In genomic region chr7:100283298-100283697, GRCm38 (mm10) we compare ENCODE assay signal across 28 mouse cellular contexts. TPM values are rescaled to one million over a fixed set of nuclear protein-coding genes. Genes with fewer than 3 reads are reported as not detected.
DNase-seq lines count a peak whose midpoint lies in the region; ATAC-seq and TF ChIP-seq lines count a peak whose summit lies in the region.
"Had no signal": no experiment of that assay in that cellular context is flagged by ENCODE, and none has a peak within 500 bp of the region (broad histone marks: within the 10 kb centered on the region; RNA-seq: fewer than 3 reads in every experiment).

No protein-coding gene starts in this region.

- H3K4me3 ChIP-seq in forebrain, postnatal 0 days (ENCODE audit: low read depth, low read length), result no peak overlapping the region
- H3K4me3 ChIP-seq in forebrain, embryonic 12.5 days (replicated peaks), result no peak overlapping the region
- no peak overlapping the region for H3K4me3 ChIP-seq in left cerebral cortex, adult 2 months
- no peak overlapping the region for H3K4me3 ChIP-seq in neural tube, embryonic 15.5 days (replicated peaks)
- H3K4me3 ChIP-seq: embryonic facial prominence, embryonic 10.5 days; embryonic facial prominence, embryonic 15.5 days; forebrain, embryonic 13.5 days; lung, embryonic 15.5 days; neural tube, embryonic 12.5 days had no signal

- no peaks in the 10 kb centered on the region for H3K36me3 ChIP-seq in forebrain, postnatal 0 days (ENCODE audit: insufficient read depth)
- no peaks in the 10 kb centered on the region for H3K36me3 ChIP-seq in forebrain, embryonic 12.5 days (replicated peaks)
- no peaks in the 10 kb centered on the region for H3K36me3 ChIP-seq in neural tube, embryonic 15.5 days
- H3K36me3 ChIP-seq: embryonic facial prominence, embryonic 10.5 days; embryonic facial prominence, embryonic 15.5 days; lung, embryonic 15.5 days; neural tube, embryonic 12.5 days had no signal

- peak; percentile 35 for DNase-seq in forebrain, postnatal 0 days
- no peak for DNase-seq in left cerebral cortex, adult 2 months (ENCODE audit: extremely low spot score in 1 of 2, low spot score in 2 of 2)
- DNase-seq in left cerebral cortex, adult 11 months (ENCODE audit: low spot score), result no peak
- no peak for DNase-seq in neural tube, embryonic 10.5 days (ENCODE audit: extremely low spot score, low spot score)
- peak; percentile 55 for DNase-seq in telencephalon, adult 2 months (ENCODE audit: low read depth, low spot score)
- DNase-seq in left cerebral cortex, adult 9 months (ENCODE audit: low spot score in 2 of 2), result no peak
- DNase-seq: adrenal gland, postnatal 10 days; cerebellum, adult 11-12 months; cerebellum, adult 9-11 months; gastrocnemius, postnatal 10 days; heart, postnatal 14 days; kidney, postnatal 14 days; lung, postnatal 4 days; right cerebral cortex, postnatal 4 days; thymus, adult 2 months; thymus, postnatal 36 days had no signal

- intact Hi-C loops in left cerebral cortex, adult 2 months (cut with DNase I), result no loop called here

- peaks cover 10% of the 10 kb centered on the region; the same call in 1 of the 2 replicates for H3K27me3 ChIP-seq in forebrain, postnatal 0 days (ENCODE audit: insufficient read depth, low read length)
- H3K27me3 ChIP-seq in forebrain, embryonic 12.5 days, result peaks cover 35% of the 10 kb centered on the region
- no peaks in the 10 kb centered on the region; the same call in 1 of the 2 replicates for H3K27me3 ChIP-seq in neural tube, embryonic 15.5 days (replicated peaks)
- H3K27me3 ChIP-seq: embryonic facial prominence, embryonic 15.5 days; lung, embryonic 15.5 days; Patski had no signal

- H3K9me3 ChIP-seq in forebrain, postnatal 0 days (ENCODE audit: low read length), result no peaks in the 10 kb centered on the region
- no peaks in the 10 kb centered on the region for H3K9me3 ChIP-seq in forebrain, embryonic 12.5 days
- no peaks in the 10 kb centered on the region for H3K9me3 ChIP-seq in neural tube, embryonic 15.5 days (replicated peaks)
- H3K9me3 ChIP-seq: embryonic facial prominence, embryonic 10.5 days; embryonic facial prominence, embryonic 15.5 days; forebrain, embryonic 13.5 days; lung, embryonic 15.5 days; neural tube, embryonic 12.5 days had no signal

- no peak overlapping the region for H3K4me2 ChIP-seq in forebrain, postnatal 0 days (ENCODE audit: low read depth)
- H3K4me2 ChIP-seq in forebrain, embryonic 12.5 days, result no peak overlapping the region
- H3K4me2 ChIP-seq in neural tube, embryonic 15.5 days, result no peak overlapping the region
- H3K4me2 ChIP-seq: embryonic facial prominence, embryonic 15.5 days; forebrain, embryonic 13.5 days; liver, embryonic 11.5 days; lung, embryonic 15.5 days; neural tube, embryonic 12.5 days had no signal

- WGBS in forebrain, postnatal 0 days, result 16% methylated on average over 3 of the region's 3 CpGs
- WGBS in forebrain, embryonic 12.5 days, result 37% methylated on average over 3 of the region's 3 CpGs
- 9% methylated on average over 3 of the region's 3 CpGs for WGBS in neural tube, embryonic 15.5 days

- H3K4me1 ChIP-seq in forebrain, postnatal 0 days (ENCODE audit: insufficient read depth), result no peaks in the 10 kb centered on the region
- peaks cover 36% of the 10 kb centered on the region for H3K4me1 ChIP-seq in forebrain, embryonic 12.5 days
- H3K4me1 ChIP-seq in neural tube, embryonic 15.5 days, result peaks cover 32% of the 10 kb centered on the region

- ATAC-seq in forebrain, postnatal 0 days, result peak; percentile 38; the same call in 1 of the 2 replicates
- no peak for ATAC-seq in forebrain, embryonic 12.5 days (ENCODE audit: low FRiP score)
- 0 out of 2 replicates have a peak, but pooled peaks have one; percentile 19 for ATAC-seq in neural tube, embryonic 15.5 days (ENCODE audit: low FRiP score)
- ATAC-seq: forebrain, embryonic 13.5 days; intestine, postnatal 0 days; Patski had no signal

- TF ChIP-seq CTCF in forebrain, postnatal 0 days (IDR thresholded peaks at IDR 0.05; ENCODE audit: low read depth), result no peak
- no peak for TF ChIP-seq CTCF in left cerebral cortex, adult 2 months (IDR thresholded peaks at IDR 0.05)

- no peak overlapping the region for H3K9ac ChIP-seq in forebrain, postnatal 0 days
- H3K9ac ChIP-seq in forebrain, embryonic 12.5 days, result no peak overlapping the region
- no peak overlapping the region for H3K9ac ChIP-seq in neural tube, embryonic 15.5 days (replicated peaks)
- H3K9ac ChIP-seq: embryonic facial prominence, embryonic 15.5 days; forebrain, embryonic 13.5 days; lung, embryonic 15.5 days; neural tube, embryonic 12.5 days had no signal

- 0 out of 2 replicates have a peak overlapping the region, but pooled peaks have one; percentile 3 for H3K27ac ChIP-seq in forebrain, postnatal 0 days (ENCODE audit: low read depth, low read length)
- no peak overlapping the region for H3K27ac ChIP-seq in forebrain, embryonic 12.5 days
- peak overlapping the region; percentile 76 for H3K27ac ChIP-seq in left cerebral cortex, adult 2 months
- H3K27ac ChIP-seq in neural tube, embryonic 15.5 days (replicated peaks), result peak overlapping the region; percentile 2; the same call in 1 of the 2 replicates
- H3K27ac ChIP-seq: embryonic facial prominence, embryonic 10.5 days; embryonic facial prominence, embryonic 15.5 days; forebrain, embryonic 13.5 days; lung, embryonic 15.5 days; neural tube, embryonic 12.5 days; stomach, postnatal 0 days had no signal

RNA-seq across cellular contexts. Expression of gene P4ha3, which starts 2.0 kb away (rescaled TPM):
- 3.1 and 7.3 TPM in 2 replicates for total RNA-seq in forebrain, postnatal 0 days (2014; rRNA removed)
- polyA plus RNA-seq in forebrain, postnatal 0 days (2015; fragmentation: Nextera tagmentation; extraction: Ambion mirVana), result 2.2 and 3.0 TPM in 2 replicates
- 4.1 and 4.2 TPM in 2 replicates for polyA plus RNA-seq in forebrain, embryonic 12.5 days (2016; fragmentation: Nextera tagmentation; extraction: Ambion mirVana)
- total RNA-seq in left cerebral cortex, adult 2 months (2021), result 1 to 10 TPM; 6.5 to 8.5 TPM
- polyA plus RNA-seq in neural tube, embryonic 15.5 days (2015; fragmentation: Nextera tagmentation; extraction: Ambion mirVana), result 9.4 and 14.7 TPM in 2 replicates
- total RNA-seq: megakaryocyte-erythroid progenitor cell, adult 5-6 weeks had no signal

RNA-seq across cellular contexts. Expression of gene Pgm2l1, which starts 56.1 kb away (rescaled TPM):
- total RNA-seq in forebrain, postnatal 0 days (2014; rRNA removed), result 128 and 135 TPM in 2 replicates
- polyA plus RNA-seq in forebrain, postnatal 0 days (2015; fragmentation: Nextera tagmentation; extraction: Ambion mirVana), result 13.4 and 30.3 TPM in 2 replicates
- 8.0 and 8.9 TPM in 2 replicates for polyA plus RNA-seq in forebrain, embryonic 12.5 days (2016; fragmentation: Nextera tagmentation; extraction: Ambion mirVana)
- 100 to 1,000 TPM; 278 to 282 TPM for total RNA-seq in left cerebral cortex, adult 2 months (2021)
- 24.2 and 26.1 TPM in 2 replicates for polyA plus RNA-seq in neural tube, embryonic 15.5 days (2015; fragmentation: Nextera tagmentation; extraction: Ambion mirVana)

Comparison
In these comparisons a context has a peak if more than half of its experiments do, and no peak if none do; other contexts are left out.
1. DNase-seq: peak in forebrain, postnatal 0 days (single experiment) and telencephalon, adult 2 months (single experiment); none in left cerebral cortex, adult 2 months (0 of 2), left cerebral cortex, adult 11 months (single experiment), neural tube, embryonic 10.5 days (single experiment) and left cerebral cortex, adult 9 months (0 of 2).